Comparison of ENCODE assay signal across 10 mouse cellular contexts in genomic region chr14:76528641-76529040, GRCm38 (mm10). TPM values are rescaled to one million over a fixed set of nuclear protein-coding genes. Genes with fewer than 3 reads are reported as not detected.
DNase-seq lines count a peak whose midpoint lies in the region; ATAC-seq and TF ChIP-seq lines count a peak whose summit lies in the region.
"Had no signal": no experiment of that assay in that cellular context is flagged by ENCODE, and none has a peak within 500 bp of the region (broad histone marks: within the 10 kb centered on the region; RNA-seq: fewer than 3 reads in every experiment).

No protein-coding gene starts in this region.

- peaks cover 39% of the 10 kb centered on the region for H3K4me1 ChIP-seq in kidney, embryonic 14.5 days (ENCODE audit: control insufficient read depth, insufficient read depth, low read length)
- peaks cover 5% of the 10 kb centered on the region for H3K4me1 ChIP-seq in ES-Bruce4 (ENCODE audit: control insufficient read depth, insufficient read depth, low read length)
- H3K4me1 ChIP-seq in embryonic facial prominence, embryonic 13.5 days = peaks cover 45% of the 10 kb centered on the region

- ATAC-seq in kidney, embryonic 14.5 days (ENCODE audit: low FRiP score, low TSS enrichment) = peak; percentile 28; the same call in 1 of the 2 replicates
- ATAC-seq in embryonic facial prominence, embryonic 13.5 days (ENCODE audit: insufficient number of reproducible peaks, insufficient read depth, low FRiP score, low TSS enrichment, low read depth) = no peak

- peak overlapping the region; percentile 44 for H3K27ac ChIP-seq in kidney, embryonic 14.5 days (ENCODE audit: low read depth, low read length)
- peak overlapping the region; percentile 13 for H3K27ac ChIP-seq in ES-Bruce4 (ENCODE audit: insufficient read depth, low read length)
- H3K27ac ChIP-seq in embryonic facial prominence, embryonic 13.5 days = peak overlapping the region; percentile 67
- H3K27ac ChIP-seq: midbrain, embryonic 12.5 days had no signal

- H3K36me3 ChIP-seq in kidney, embryonic 14.5 days (ENCODE audit: control insufficient read depth, insufficient read depth, low read length) = no peaks in the 10 kb centered on the region
- no peaks in the 10 kb centered on the region for H3K36me3 ChIP-seq in ES-Bruce4 (ENCODE audit: control insufficient read depth, insufficient read depth, low read length, poor library complexity, severe bottlenecking)
- H3K36me3 ChIP-seq in embryonic facial prominence, embryonic 13.5 days = no peaks in the 10 kb centered on the region
- H3K36me3 ChIP-seq: intestine, embryonic 15.5 days; midbrain, embryonic 12.5 days had no signal

- intact Hi-C loops in left cerebral cortex, postnatal 25 days (cut with DNase I) = no loop called here

- WGBS in kidney, embryonic 14.5 days = 7% methylated on average over 5 of the region's 5 CpGs
- WGBS in embryonic facial prominence, embryonic 13.5 days = 14% methylated on average over 5 of the region's 5 CpGs

- TF ChIP-seq CTCF in ES-Bruce4 (IDR thresholded peaks at IDR 0.05; ENCODE audit: low read depth, low read length) = no peak

- no peak for DNase-seq in kidney, adult 9 months
- peak; percentile 37 for DNase-seq in heart, postnatal 4 days
- no peak for DNase-seq in urinary bladder, postnatal 10 days (ENCODE audit: low spot score)
- no peak for DNase-seq in thymus, postnatal 4 days
- no peak for DNase-seq in left cerebral cortex, postnatal 25 days (ENCODE audit: low spot score in 2 of 2)

- no peaks in the 10 kb centered on the region for H3K27me3 ChIP-seq in kidney, embryonic 14.5 days (ENCODE audit: control insufficient read depth, insufficient read depth, low read length)
- H3K27me3 ChIP-seq in ES-Bruce4 (ENCODE audit: control insufficient read depth, insufficient read depth, low read length, poor library complexity, severe bottlenecking) = no peaks in the 10 kb centered on the region
- no peaks in the 10 kb centered on the region for H3K27me3 ChIP-seq in embryonic facial prominence, embryonic 13.5 days
- H3K27me3 ChIP-seq: intestine, embryonic 15.5 days had no signal

- TF ChIP-seq EP300 in ES-Bruce4 (IDR thresholded peaks at IDR 0.05; ENCODE audit: insufficient read depth, low read depth, low read length) = no peak

- H3K9ac ChIP-seq in kidney, embryonic 14.5 days (ENCODE audit: low read depth, low read length) = no peak overlapping the region
- H3K9ac ChIP-seq in ES-Bruce4 (ENCODE audit: low read depth, poor library complexity, severe bottlenecking) = no peak overlapping the region
- 0 out of 2 replicates have a peak overlapping the region, but pooled peaks have one; percentile 33 for H3K9ac ChIP-seq in embryonic facial prominence, embryonic 13.5 days
- H3K9ac ChIP-seq: intestine, embryonic 15.5 days; midbrain, embryonic 12.5 days had no signal

- no peak overlapping the region for H3K4me2 ChIP-seq in kidney, embryonic 14.5 days (replicated peaks; ENCODE audit: low read depth, low read length)
- H3K4me2 ChIP-seq in embryonic facial prominence, embryonic 13.5 days = no peak overlapping the region
- H3K4me2 ChIP-seq: intestine, embryonic 15.5 days; midbrain, embryonic 12.5 days had no signal

- no peak overlapping the region for H3K4me3 ChIP-seq in kidney, embryonic 14.5 days (ENCODE audit: low read length)
- H3K4me3 ChIP-seq in ES-Bruce4 (ENCODE audit: low read depth, low read length) = no peak overlapping the region
- no peak overlapping the region for H3K4me3 ChIP-seq in embryonic facial prominence, embryonic 13.5 days
- H3K4me3 ChIP-seq: intestine, embryonic 15.5 days; midbrain, embryonic 12.5 days had no signal

- no peak for TF ChIP-seq POLR2A in ES-Bruce4 (IDR thresholded peaks at IDR 0.05; ENCODE audit: insufficient read depth, low read length)

- no peaks in the 10 kb centered on the region for H3K9me3 ChIP-seq in kidney, embryonic 14.5 days (ENCODE audit: control insufficient read depth, low read length)
- H3K9me3 ChIP-seq in ES-Bruce4 (replicated peaks; ENCODE audit: control insufficient read depth, insufficient read depth, low read length, poor library complexity, severe bottlenecking) = no peaks in the 10 kb centered on the region
- H3K9me3 ChIP-seq in embryonic facial prominence, embryonic 13.5 days = no peaks in the 10 kb centered on the region
- H3K9me3 ChIP-seq: intestine, embryonic 15.5 days; midbrain, embryonic 12.5 days had no signal

RNA-seq across cellular contexts. Expression of gene Serp2, which starts 28.0 kb away (rescaled TPM):
- 15.2 and 16.2 TPM in 2 replicates for polyA plus RNA-seq in kidney, embryonic 14.5 days (2014; fragmentation: Nextera tagmentation; extraction: Ambion mirVana)
- polyA plus RNA-seq in ES-Bruce4 (2011; ENCODE audit: insufficient read depth, insufficient read length, low read depth, missing spikeins) = 6.1 and 6.4 TPM in 2 replicates
- polyA plus RNA-seq in embryonic facial prominence, embryonic 13.5 days (2015; fragmentation: Nextera tagmentation; extraction: Ambion mirVana) = 11.0 and 14.6 TPM in 2 replicates
- 1 to 10 TPM; 1.6 TPM for total RNA-seq in heart, postnatal 4 days (2021)
- total RNA-seq in left cerebral cortex, postnatal 25 days (2021) = 100 to 1,000 TPM; 175 to 186 TPM

Comparison
In these comparisons a context has a peak if more than half of its experiments do, and no peak if none do; other contexts are left out.
1. H3K27ac ChIP-seq: peak in every context shown above with its lines; median percentile 67 in embryonic facial prominence, embryonic 13.5 days; 44 in kidney, embryonic 14.5 days; 13 in ES-Bruce4.